Mouse (Mus musculus): ENCODE results near the gene Cacna2d3. TPM values are rescaled to one million over a fixed set of nuclear protein-coding genes. Genes with fewer than 3 reads are reported as not detected.

The Cacna2d3 gene
- total RNA-seq, 1 experiment from 2014 or later, result not detected

DNA sequence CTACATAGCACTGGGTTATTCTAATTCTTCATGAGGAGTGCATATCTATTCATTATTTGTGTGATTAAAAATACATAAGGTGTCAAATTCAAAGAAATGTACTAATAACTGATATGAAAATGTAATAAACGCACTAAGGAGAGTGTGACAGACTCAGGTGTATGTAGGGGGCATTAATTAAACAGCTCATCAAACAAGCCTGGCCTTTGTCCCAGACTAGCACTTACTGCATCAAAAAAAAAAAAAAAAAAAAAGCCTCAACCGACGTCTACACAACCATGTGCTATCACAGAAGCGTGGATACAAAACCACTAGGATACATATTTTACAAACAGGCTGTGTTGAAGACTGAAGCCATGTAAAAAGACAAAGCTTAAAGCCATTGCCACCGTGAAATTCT lies 169.2 kb downstream of the Cacna2d3 start:
- no peak for ATAC-seq (replicated peaks in 1 of 2; ENCODE audit: insufficient read depth in 1 of 2, low FRiP score in 2 of 2, low TSS enrichment in 1 of 2, low read depth in 1 of 2, poor library complexity in 2 of 2, severe bottlenecking in 2 of 2)

- no peak for ATAC-seq (replicated peaks in 1 of 2; ENCODE audit: insufficient read depth in 1 of 2, low FRiP score in 2 of 2, low TSS enrichment in 1 of 2, low read depth in 1 of 2, poor library complexity in 2 of 2, severe bottlenecking in 2 of 2)
Observed at GRCm38 (mm10) chr14:29548646-29549045, 173.0 kb downstream of the Cacna2d3 start.

GRCm38 (mm10) chr14:29530516-29530915 lies 191.1 kb downstream of the Cacna2d3 start:
- ATAC-seq (replicated peaks in 1 of 2; ENCODE audit: insufficient read depth in 1 of 2, low FRiP score in 2 of 2, low TSS enrichment in 1 of 2, low read depth in 1 of 2, poor library complexity in 2 of 2, severe bottlenecking in 2 of 2), result no peak

DNA sequence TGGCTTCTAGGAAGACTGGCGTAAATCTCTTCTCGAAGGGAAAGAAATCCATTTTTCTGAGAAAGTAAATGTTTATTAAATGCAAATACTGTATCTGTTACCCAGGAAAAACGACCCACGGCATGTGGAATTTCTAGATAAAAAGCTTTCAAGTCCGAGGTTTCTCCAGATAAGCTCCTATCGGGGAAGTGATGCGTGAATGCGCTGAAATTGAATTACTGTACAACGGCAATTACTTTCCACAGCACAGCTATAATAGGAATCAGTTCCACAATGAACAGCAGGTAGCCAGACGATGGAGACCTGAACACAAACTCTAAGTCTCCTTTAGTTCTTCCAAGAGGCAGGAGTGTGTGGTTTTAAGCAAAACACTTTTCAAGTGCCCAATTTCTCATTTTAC lies 193.0 kb downstream of the Cacna2d3 start:
- no peak for ATAC-seq (replicated peaks in 1 of 2; ENCODE audit: insufficient read depth in 1 of 2, low FRiP score in 2 of 2, low TSS enrichment in 1 of 2, low read depth in 1 of 2, poor library complexity in 2 of 2, severe bottlenecking in 2 of 2)

- no peak for ATAC-seq (replicated peaks in 1 of 2; ENCODE audit: insufficient read depth in 1 of 2, low FRiP score in 2 of 2, low TSS enrichment in 1 of 2, low read depth in 1 of 2, poor library complexity in 2 of 2, severe bottlenecking in 2 of 2)
Observed at GRCm38 (mm10) chr14:29519751-29520669, 201.7 kb downstream of the Cacna2d3 start.

DNA sequence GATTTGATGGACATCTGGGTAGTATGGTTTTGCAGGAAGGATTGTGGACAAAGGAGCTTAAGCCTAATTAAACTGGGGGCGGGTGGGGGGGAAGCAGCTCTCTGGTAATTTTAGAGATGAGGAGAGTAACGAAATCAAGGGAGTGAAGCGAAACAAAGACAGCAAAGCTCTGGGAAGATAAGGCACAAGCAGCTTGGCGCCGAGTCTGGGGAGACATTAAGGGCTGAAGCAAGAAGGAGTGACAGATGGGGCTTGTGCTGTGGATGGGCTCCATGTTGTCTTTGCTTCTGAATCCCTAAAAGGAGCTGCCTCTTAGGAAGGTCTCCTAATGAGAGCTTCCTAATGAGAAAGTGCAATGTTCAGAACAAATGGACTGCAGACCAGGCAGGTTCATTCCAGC lies 219.0 kb downstream of the Cacna2d3 start:
- ATAC-seq (replicated peaks in 1 of 2; ENCODE audit: insufficient read depth in 1 of 2, low FRiP score in 2 of 2, low TSS enrichment in 1 of 2, low read depth in 1 of 2, poor library complexity in 2 of 2, severe bottlenecking in 2 of 2), result no peak

DNA sequence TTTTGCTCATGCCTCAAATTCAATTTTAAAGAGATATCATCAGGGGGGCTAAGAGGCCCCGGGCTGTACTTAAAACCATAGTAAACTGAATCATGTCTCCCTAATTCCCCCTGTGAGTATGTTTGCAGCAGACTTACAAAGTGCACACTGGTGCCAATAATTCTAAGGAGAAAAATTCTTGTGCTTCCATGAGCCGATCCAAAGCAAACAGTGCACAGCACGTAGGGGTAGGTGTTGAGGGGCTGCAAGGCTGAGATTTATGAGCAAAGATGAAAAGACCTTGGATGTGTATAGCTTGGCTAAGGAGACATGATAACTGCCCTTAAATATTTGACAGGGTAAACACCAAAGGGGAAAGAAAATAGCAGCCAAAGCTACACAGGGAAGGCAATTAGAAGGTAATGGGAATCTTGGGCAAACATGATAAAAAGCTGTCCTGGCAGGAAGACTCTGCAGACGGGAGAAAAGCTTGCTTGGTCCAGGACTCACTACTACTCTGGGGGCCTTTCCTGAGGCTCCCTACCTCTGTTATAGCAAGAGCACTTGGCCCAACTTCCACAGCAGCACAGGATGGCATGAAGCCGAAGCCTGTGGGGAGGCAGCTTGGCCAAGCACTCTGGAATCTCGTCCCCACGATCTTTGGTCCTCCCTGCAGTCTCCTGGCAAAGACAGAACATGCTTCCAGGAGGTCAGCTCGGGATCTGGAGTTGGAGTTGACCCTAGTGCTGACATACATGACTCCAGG lies 222.9 kb downstream of the Cacna2d3 start:
- ATAC-seq (replicated peaks in 1 of 2; ENCODE audit: insufficient read depth in 1 of 2, low FRiP score in 2 of 2, low TSS enrichment in 1 of 2, low read depth in 1 of 2, poor library complexity in 2 of 2, severe bottlenecking in 2 of 2), result no peak

DNA sequence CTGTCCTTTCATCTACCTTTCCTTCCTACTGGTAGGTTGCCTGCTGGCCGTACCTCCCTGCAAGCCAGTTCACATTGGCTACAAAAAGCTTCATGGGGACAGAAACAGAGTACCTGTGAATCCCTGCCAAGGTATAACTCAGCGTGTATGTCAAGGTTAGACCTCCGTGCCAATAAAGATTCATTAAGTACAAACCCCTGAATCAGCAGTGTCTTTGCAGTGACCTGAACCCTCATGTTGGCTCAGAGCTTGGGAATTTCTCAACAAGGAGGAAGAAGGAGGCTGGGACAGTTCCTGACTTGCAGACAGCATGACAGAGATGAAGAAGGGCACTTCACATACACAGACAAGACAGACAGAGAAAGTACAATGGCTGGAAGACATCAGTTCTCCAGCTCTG lies 225.1 kb downstream of the Cacna2d3 start:
- no peak for ATAC-seq (replicated peaks in 1 of 2; ENCODE audit: insufficient read depth in 1 of 2, low FRiP score in 2 of 2, low TSS enrichment in 1 of 2, low read depth in 1 of 2, poor library complexity in 2 of 2, severe bottlenecking in 2 of 2)

DNA sequence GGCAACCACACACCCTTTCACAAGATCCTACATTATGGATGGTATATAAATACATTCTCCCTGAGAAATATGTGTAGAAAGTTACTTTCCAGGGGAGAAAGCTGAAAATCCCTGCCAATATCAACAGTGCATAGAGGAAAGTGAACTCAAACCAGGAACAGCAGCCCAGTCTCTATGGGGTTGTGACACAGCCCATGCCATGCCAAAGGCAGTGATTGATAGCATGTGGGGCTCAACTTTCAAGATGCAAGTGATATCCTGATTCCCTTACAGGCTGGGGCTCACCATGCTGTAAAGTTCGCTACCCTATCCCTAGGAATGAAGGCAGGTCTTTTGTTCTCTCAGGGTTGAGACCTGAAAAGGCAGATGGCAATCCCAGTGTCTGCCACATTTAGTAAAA lies 229.9 kb downstream of the Cacna2d3 start:
- ATAC-seq (replicated peaks in 1 of 2; ENCODE audit: insufficient read depth in 1 of 2, low FRiP score in 2 of 2, low TSS enrichment in 1 of 2, low read depth in 1 of 2, poor library complexity in 2 of 2, severe bottlenecking in 2 of 2), result no peak

DNA sequence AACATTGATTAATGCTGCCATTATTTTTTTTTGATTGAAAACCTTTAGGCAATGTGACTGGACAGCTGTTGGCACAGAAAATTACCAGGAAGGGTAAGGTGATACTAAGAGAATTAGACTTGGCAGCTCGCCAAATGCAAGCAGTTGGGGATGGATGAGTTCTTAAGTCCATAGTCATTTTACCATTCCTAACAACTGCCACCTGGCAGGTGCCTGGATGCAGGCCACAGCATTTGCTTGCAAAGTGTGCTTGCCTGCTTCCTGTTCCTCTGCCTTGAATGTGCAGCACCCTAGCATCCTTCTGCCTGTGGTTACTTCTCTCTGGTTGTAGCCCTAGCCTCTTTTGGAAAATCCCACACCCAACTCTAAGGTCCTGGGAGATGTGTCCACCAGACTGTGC lies 236.2 kb downstream of the Cacna2d3 start:
- ATAC-seq (replicated peaks in 1 of 2; ENCODE audit: insufficient read depth in 1 of 2, low FRiP score in 2 of 2, low TSS enrichment in 1 of 2, low read depth in 1 of 2, poor library complexity in 2 of 2, severe bottlenecking in 2 of 2), result no peak

GRCm38 (mm10) chr14:29478403-29478983 lies 243.2 kb downstream of the Cacna2d3 start:
- ATAC-seq (replicated peaks in 1 of 2; ENCODE audit: insufficient read depth in 1 of 2, low FRiP score in 2 of 2, low TSS enrichment in 1 of 2, low read depth in 1 of 2, poor library complexity in 2 of 2, severe bottlenecking in 2 of 2), result no peak

DNA sequence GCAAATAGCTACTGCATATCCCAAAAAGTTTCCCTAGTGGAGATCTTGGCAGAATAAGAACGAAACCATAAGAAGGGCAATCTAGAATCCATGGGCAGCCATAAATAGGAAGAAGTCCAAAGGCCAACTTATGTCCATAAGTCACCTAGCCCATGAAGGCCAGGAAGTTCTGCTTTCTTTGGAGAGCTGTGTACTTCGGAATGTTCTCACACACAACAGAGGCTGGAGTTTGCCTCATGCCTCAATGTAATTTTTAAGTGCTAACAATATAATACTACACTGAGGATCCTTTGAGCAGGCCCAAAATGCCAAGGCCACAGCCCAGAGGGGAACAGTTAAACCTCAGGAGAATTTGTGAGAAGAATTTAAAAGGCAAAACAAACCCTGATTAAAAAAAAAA lies 257.4 kb downstream of the Cacna2d3 start:
- ATAC-seq (replicated peaks in 1 of 2; ENCODE audit: insufficient read depth in 1 of 2, low FRiP score in 2 of 2, low TSS enrichment in 1 of 2, low read depth in 1 of 2, poor library complexity in 2 of 2, severe bottlenecking in 2 of 2), result no peak

DNA sequence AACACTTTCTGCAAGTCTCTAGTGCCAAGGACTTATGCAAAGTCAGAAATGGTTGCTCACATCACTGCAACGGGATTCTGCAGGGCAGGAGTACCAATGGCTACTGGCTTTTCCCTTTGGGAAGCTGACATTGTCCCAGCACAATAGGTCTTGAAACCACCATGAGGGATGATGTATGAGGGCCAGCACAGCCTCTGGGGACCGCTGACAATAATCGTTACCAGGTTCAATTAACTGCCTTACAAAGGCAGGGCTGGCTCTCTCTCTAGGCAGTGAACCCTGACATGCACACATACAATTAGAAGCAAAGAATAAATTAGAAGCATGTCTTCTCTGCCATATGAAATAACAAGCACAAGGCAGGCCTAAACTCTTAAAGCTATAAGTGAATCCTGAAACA lies 272.5 kb downstream of the Cacna2d3 start:
- ATAC-seq (replicated peaks in 1 of 2; ENCODE audit: insufficient read depth in 1 of 2, low FRiP score in 2 of 2, low TSS enrichment in 1 of 2, low read depth in 1 of 2, poor library complexity in 2 of 2, severe bottlenecking in 2 of 2), result no peak

DNA sequence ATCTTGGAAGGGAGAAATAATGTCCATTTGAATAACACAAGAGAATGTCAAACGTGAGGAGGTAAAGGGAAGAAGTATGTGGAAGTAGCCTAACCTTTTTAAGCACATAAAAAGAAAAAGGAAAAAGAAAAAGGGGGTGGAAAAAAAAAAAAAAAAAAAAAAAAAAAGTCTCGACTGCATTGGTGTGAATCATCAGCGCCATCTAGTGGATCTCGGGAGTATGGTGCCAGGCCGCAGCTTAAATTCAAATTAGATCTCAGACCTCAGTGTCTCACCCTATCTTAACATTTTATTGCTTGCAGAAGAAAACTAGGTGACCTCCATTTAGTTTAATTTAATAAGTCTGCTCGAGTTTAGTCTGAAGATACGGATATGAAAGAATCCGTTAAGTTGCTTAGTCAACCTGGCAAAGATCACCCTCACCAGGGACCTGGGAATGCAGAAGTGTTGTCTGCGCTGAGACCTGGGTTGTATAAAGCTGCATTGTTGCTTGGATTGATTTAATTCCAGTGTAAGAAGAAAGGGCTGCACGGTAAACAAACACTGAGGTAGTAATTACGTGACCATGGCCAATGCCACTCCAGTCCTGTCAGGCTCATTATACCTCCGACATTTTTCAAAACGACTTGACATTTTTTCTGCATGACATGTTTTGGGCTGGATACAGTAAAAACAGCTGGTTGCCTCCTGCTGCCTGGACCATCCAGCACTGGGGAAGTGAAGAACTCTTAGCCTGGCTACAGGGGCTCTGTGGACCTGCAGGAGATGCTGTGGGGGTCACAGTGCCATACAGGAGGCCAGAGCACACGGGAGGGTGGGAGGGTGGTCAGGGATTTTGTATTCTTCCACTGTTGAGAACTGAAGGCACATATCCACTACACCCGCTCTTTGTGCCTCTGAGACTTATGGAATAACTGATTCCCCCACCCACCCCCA lies 278.3 kb downstream of the Cacna2d3 start:
- no peak for ATAC-seq (replicated peaks in 1 of 2; ENCODE audit: insufficient read depth in 1 of 2, low FRiP score in 2 of 2, low TSS enrichment in 1 of 2, low read depth in 1 of 2, poor library complexity in 2 of 2, severe bottlenecking in 2 of 2)

DNA sequence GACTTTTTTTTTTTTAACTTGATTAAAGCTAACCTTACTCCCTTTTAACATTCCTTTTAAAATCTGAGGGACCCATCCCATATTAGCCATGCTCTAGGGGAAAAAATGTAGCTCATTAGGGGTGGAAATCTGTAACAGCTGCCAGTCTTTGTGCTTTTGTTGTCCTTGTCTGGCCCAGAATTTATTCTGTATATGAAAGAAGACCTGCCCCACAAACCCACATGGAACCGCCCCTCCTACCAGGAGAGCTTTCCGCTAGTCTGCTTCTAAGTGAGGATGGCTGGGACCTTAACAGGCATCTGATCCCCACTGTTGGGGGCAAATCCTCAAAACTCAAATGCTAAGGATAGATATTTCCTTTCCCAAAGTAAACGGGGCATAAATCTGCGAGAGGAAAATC lies 279.2 kb downstream of the Cacna2d3 start:
- no peak for ATAC-seq (replicated peaks in 1 of 2; ENCODE audit: insufficient read depth in 1 of 2, low FRiP score in 2 of 2, low TSS enrichment in 1 of 2, low read depth in 1 of 2, poor library complexity in 2 of 2, severe bottlenecking in 2 of 2)

DNA sequence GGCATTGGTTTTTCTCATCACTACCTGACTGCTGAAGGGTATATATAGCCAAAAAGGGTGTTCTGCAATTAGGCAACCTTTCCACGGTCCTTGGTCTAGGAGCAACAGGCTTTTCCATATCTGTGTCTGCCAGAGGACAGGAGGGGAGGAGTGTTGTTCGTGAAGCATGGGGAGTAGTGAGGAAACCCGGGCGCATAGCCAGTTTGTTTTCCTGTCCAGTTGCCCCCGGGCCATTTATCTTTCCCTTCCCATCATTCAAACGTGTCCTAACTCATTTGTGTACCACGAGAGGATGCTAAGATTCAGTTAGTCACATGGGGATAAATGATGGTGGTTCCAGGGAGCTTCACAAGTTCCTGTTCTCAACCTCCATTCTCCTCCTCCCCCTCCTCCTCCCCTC lies 283.0 kb downstream of the Cacna2d3 start:
- ATAC-seq (replicated peaks in 1 of 2; ENCODE audit: insufficient read depth in 1 of 2, low FRiP score in 2 of 2, low TSS enrichment in 1 of 2, low read depth in 1 of 2, poor library complexity in 2 of 2, severe bottlenecking in 2 of 2), result no peak

- ATAC-seq (replicated peaks in 1 of 2; ENCODE audit: insufficient read depth in 1 of 2, low FRiP score in 2 of 2, low TSS enrichment in 1 of 2, low read depth in 1 of 2, poor library complexity in 2 of 2, severe bottlenecking in 2 of 2), result no peak
Observed at GRCm38 (mm10) chr14:29438251-29438650, 283.4 kb downstream of the Cacna2d3 start.
